Mouse (Mus musculus) frontal cortex, postnatal 25 days (tissue): ENCODE results near the gene Gm3448.
"Not testable (repeated sequence)": the region's sequence is repeated elsewhere in the genome, so short reads cannot be mapped to it uniquely, and the experiment has no call there.

ENCODE experiments used
- DNase-seq, 2 experiments: peaks; one replicate each; pipeline ENCODE4 v3.0.0; 2022; ENCODE audit warnings: low spot score in 2 of 2

Gm3448 gene

DNA sequence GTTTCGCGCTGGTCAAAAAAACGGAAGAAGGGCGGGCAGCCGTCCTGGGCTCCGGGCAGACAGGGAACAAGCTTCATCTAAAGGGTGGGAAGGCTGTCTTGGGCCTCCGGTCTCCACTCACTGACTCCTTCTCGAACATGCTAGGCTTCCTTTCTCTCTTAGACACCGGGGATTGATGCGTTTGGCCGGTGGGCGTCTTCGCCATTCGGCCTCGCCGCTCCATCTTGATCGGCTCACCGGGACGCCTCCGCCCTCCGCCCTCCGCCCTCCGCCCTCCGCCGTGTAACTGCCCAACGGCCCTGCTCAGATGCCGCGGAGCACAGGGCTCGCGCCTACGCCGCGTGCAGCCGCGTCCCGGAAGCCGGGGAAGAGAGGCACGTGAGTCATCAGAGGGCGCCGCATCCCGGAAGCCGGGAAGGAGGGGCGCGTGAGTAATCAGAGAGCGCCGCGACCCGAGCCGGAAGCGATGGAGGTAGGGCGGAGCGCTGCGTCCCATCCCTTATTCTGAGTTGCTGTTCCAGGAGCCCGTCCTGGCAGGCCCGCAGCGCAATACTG is at the start of gene Gm3448, which contains the start of the genes Ermard and Tcte3:
Gene Gm3448, minus strand, starts transcription at position 363 of the 555 bp plus-strand sequence.
Gene Ermard, plus strand, starts transcription at position 34 of the 555 bp plus-strand sequence.
Gene Tcte3, minus strand, starts transcription at position 314 of the 555 bp plus-strand sequence.
- peak in 1 of 2 experiments; percentile 8 for DNase-seq

GRCm38 (mm10) chr17:15088591-15089001 is 47.3 kb upstream of the Gm3448 start:
- DNase-seq, result no peak

GRCm38 (mm10) chr17:15088166-15088565 is 46.8 kb upstream of the Gm3448 start:
- DNase-seq, result no peak

- no peak for DNase-seq
Observed at GRCm38 (mm10) chr17:15085006-15085405, 43.7 kb upstream of the Gm3448 start.

DNA sequence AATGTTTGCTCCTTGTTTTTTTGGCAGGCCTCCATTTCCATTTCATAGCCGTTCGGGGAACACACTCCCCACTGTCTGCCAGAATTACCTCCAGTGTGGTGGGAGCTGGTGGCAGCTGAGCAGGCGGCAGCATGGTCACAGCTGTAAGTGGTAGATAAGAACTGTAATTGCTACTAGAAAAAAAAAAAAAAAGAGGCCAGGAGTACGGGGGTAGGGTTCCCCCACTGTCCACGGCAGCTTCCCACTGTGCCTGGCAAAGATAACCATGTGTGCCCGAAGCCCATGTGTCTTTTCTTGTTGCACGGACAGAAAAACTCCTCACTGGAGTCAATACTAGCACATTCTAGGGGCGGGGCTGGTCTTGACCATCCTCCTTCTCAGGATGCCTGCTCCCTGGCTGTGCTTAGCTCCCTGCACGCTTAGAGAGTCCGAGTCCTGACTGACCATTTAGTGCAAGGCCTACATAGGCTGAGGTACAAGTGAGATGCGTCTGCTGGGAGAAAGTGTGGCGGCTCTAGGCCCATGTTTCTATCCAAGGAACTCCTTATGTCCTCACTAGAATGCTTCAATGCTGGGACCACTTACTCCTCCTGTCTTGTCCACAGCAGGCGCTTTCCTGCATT is 43.0 kb upstream of the Gm3448 start:
- DNase-seq, result no peak

DNA sequence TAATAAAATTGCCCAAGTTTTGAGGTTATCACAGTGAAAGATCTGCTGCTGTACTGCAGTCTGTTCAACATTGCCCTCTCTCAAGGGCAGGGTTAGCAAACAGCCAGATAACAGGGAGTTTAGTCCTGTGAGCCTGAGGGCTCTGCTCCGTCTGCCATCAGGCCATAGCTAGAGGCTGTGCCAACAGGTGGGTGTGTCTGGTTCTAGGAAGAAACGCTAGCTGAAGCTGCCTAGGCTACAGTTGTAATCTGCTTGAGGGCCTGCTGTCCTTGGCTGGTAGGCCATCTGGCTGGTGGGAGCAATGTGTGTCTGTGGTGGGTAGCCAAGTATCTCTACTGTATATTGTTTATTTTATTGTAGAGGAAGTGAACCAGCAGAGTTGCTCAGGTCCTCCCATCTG is 36.2 kb upstream of the Gm3448 start:
- DNase-seq, result no peak

- DNase-seq, result no peak
Observed at GRCm38 (mm10) chr17:15075033-15075432, 33.7 kb upstream of the Gm3448 start.

DNA sequence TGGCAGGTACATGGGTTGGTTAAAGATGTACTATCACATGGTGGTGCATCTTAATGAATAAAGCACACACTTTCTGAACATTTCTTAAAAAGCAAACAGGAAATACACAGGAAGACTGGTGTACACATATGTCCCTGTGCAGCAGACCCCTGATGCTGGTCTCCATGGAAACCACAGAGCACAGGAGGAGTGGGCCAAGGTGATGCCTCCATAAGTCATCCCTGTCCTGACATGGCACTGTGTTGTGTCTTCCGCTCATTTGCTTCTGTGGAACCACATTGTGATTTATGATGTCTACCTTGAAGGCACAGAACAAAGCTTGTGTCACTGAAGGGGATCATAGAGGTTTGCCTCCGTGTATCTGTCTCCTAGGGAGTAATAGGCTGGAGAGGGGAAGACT is 30.9 kb upstream of the Gm3448 start:
- DNase-seq, result no peak

DNA sequence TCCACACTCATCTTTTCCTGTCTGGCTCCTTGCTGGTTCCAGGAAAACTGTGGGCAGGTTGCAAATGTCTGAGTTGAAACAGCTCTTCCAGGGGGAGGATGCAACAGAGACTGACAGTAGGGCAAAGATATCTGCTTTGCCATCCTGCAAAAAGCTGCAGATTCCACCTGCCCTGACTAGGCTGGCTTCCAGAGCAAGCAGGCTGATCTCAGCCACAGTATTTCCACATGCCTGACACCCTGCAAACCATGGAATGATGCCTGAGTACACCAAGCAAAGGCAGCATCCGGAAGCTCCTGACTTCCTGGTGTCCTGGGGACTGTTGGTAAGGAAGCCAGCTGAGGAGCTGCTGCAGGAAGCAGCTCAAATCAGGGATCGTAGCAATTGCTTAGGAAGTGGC is 27.8 kb upstream of the Gm3448 start:
- no peak for DNase-seq

DNA sequence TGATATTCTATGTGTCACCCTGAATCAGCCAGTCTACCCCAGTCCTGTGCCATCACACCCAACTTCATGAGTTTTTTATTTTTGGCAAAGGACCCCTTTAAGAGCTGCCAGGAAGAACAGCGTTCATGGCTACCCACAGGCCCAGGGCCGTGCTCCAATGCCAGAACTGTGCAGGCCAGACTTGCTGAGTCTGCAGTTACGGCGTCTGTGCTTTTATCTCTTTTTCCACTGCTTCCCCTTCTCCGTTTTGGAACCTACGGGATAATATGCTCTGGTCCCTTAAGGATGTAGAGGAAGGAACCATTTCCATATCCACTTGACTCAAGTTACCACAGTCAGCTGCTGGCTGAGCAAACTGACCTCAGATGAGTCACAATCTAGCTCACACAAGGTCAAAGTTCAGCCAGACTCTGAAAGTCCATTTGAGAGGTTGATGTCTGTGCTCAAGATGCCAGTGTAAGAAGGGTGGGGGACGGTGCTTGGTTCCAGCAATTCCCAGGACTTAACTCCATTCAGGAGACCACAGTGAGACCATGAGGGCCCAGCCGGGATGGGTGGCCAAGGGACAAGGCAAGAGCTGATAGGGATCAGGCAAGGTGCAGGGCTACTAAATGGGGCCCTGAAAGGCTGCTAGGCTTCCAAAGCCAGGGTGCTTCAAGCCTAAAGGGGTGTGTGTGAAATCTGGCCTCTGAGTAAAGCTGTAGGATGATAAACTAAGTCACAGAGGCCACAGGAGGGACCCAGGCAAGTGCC is 26.9 kb upstream of the Gm3448 start:
- no peak for DNase-seq

DNA sequence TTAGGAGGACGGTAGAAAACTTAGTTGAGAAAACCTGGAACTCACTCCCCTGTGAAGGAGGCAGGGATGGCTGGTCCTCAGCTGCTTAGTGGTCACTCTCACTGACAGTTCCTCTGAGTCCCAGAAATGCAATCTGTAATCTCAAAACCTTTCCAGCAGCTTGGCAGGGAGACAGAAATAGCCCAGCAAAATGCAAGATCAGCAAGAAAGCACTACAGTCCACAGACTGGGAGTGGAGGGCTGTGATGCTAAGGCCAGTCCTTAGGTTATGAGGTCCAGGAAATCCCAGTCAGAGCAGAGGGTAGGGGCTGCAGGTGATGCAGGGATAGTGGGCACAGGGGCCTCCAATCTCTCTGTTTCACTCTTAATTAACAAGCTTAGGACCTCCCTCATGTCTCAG is 25.6 kb upstream of the Gm3448 start:
- no peak for DNase-seq

GRCm38 (mm10) chr17:15066066-15066465 is 24.7 kb upstream of the Gm3448 start:
- DNase-seq, result no peak

DNA sequence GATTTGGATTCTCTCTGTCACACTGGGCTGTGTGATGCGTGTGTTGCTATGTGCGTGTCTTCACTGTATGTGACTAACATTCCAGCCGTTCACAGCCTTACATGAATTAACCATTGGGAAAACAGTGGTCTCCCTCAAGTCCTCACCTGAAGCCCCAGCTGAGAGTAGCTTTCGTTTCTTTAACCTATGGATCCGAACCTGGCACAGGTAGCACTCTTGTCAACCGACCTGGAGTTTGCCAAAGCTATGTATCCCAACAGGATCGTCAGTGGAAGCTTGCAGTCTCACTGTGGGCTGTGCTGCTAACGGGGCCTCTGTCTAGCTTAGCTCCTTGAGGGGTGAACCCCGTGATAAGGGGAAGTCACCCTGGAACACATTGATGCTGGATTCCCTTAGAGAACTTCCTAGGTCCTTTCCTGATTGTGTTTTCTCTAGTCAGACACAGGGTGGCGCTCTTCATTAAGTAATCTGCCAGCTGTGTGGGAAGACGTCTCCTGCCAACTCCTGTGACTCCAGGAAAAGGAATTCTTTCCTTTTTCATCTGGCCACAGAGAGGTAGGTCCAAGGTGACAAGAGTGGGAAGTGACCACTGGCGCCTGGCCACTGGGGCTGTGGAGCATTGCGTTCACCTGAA is 24.2 kb upstream of the Gm3448 start:
- peak; percentile 41 to 67 for DNase-seq

- no peak for DNase-seq
Observed at GRCm38 (mm10) chr17:15060356-15060755, 19.0 kb upstream of the Gm3448 start.

- DNase-seq, result no peak
Observed at GRCm38 (mm10) chr17:15059646-15060045, 18.3 kb upstream of the Gm3448 start.

DNA sequence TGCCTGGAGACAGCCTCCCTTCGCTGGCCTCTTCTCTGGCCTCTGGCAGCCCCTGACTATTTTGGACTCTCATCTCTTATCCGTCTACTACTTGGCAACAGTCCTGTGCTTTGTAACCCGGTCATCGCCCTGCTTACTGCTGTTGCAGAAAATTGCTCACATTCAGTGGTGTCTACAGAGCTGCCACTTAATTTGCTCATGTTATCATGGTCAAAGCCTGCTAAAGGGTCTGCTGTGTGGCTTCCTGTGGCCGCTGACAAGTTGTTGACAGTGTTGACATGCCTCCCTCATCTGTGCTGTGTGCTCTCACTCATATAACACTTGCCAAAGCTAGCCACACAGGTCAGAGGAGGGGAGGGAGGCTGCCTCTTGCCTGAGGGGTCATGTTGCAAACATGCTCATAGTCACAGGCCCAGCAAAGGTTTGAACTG is 16.8 kb upstream of the Gm3448 start:
- DNase-seq, result no peak

DNA sequence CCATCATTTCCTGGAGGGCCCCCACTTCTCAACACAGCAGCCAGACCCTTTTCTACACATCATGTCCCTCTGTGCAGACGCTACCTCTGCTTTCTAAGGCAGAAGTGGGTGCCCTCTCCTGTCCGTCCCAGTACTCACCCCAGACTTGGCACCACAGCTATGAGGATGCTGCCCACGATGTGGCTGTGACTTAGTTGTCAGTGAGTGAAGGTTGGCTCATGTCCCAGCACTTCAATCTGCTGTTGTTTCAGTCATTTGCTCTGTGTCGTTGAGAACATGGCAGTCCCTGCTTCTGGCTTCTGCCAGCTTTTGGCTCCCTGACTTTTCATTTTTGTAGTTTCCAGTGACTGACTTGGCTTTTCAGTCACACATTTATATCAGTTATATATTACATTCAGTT is 14.6 kb upstream of the Gm3448 start:
- DNase-seq, result peak in 1 of 2 experiments; percentile 4

- peak in 1 of 2 experiments; percentile 3 for DNase-seq
Observed at GRCm38 (mm10) chr17:15053829-15054200, 12.5 kb upstream of the Gm3448 start.

DNA sequence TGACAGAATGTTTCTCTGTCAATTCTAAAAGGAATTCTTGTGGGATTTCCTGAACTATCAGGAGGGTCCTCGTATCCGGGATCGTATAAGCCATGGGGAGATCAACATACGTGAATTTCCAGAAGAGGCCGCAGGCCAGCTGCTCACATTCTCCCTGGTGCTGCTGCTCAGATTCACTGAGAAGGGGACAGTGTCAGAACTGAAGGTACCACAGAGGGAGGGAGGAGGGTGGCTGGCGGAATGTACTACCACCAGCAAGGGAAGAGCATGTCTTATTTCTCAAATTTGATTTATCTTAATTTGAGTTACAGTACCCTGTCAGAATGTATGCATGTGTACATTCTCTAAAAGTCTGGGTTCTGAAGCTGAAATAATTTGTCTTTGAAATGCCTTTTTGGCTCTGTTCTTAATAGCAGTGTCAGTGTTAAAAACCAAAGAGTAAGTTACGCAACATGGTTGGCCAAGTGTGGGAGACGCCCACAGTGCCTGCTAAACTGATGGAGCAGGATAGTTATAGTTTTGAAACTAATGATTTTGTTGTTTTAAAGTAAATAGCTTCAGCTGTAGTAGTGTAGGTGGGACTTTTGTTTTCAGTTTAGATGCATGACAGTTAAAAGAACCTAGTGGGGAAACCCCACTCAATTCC is 12.0 kb upstream of the Gm3448 start:
- peak in 1 of 2 experiments; percentile 2 for DNase-seq

DNA sequence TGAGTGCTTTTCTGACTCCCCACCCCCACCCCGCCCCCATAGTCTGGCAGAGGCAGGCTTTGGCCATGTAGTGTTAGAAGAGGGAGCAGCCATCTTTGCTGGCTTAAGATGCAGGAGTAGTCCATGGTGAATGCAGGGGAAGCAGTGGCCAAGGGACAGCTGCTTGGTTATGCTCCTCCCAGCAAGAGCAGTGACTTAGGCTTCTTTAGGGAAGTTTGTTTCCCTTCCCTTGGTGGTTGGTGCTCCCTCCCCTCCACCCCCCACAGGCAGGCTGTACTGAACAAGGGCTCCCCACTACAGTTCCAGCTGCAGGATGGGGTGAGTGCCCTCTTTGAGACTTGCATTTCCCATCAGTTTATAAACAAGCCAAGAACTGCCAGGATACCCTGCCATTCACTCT is 11.4 kb upstream of the Gm3448 start:
- DNase-seq, result not testable (repeated sequence)

DNA sequence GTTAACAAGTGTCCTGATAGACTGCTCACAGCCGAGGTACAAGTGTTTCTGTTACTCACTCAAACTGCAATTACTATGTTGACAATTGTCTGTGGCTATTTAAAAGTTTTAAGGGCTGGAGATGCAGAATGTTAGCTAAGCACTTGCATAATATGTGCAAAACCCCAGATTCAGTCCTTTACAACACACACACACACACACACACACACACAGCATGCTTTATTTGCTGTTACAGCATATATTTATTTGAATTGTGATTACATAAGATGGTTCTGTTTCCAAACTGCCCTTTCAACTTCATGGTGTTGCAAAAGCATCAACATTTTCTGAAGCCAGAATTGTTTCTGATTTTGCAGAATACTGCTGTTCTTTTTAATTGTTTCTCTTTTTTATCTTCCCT is 9.0 kb upstream of the Gm3448 start:
- not testable (repeated sequence) for DNase-seq

- not testable (repeated sequence) for DNase-seq
Observed at GRCm38 (mm10) chr17:15040455-15040854, 882 bp downstream of the Gm3448 start.
